Mouse (Mus musculus) CH12.LX (cell line): ENCODE results near the gene Tmem198. TPM values are rescaled to one million over a fixed set of nuclear protein-coding genes. Genes with fewer than 3 reads are reported as not detected.

Experiments
- DNase-seq: peaks from one replicate; pipeline ENCODE4 v3.0.0-alpha.2; 2013; ENCODE audit errors: extremely low read depth
- H3K27ac ChIP-seq: 2 replicates; pipeline ENCODE4 v1.5.1; 2012; ENCODE audit warnings: low read depth, mild to moderate bottlenecking, control low read depth, moderate library complexity; ENCODE audit not compliant: insufficient read depth
- H3K27me3 ChIP-seq: replicated peaks from 2 replicates; pipeline ENCODE3; 2012; ENCODE audit warnings: inconsistent platforms
- H3K36me3 ChIP-seq, 2 experiments: replicated peaks in 1 of 2; 2 replicates each; pipeline versions ENCODE3 to v1.6.1; 2012; ENCODE audit warnings: inconsistent platforms in 1 of 2, low read length in 1 of 2, mild to moderate bottlenecking in 1 of 2, mixed read lengths in 1 of 2, moderate library complexity in 1 of 2; ENCODE audit not compliant: control insufficient read depth in 1 of 2, insufficient read depth in 1 of 2
- H3K4me1 ChIP-seq, 2 experiments: 2 replicates each; pipeline ENCODE4 v1.6.1; 2012; ENCODE audit warnings: inconsistent platforms in 1 of 2, moderate library complexity in 1 of 2; ENCODE audit not compliant: insufficient read depth in 2 of 2, control insufficient read depth in 1 of 2
- H3K4me2 ChIP-seq: 2 replicates; pipeline ENCODE4 v1.6.1; 2012; ENCODE audit warnings: low read depth, mild to moderate bottlenecking, control low read depth; ENCODE audit not compliant: poor library complexity, insufficient read depth, severe bottlenecking
- H3K4me3 ChIP-seq, 3 experiments: fragments of 150-350 bp in 1 of 3; sonication (generic) in 1 of 3; replicated peaks in 1 of 3; 2 replicates each; pipeline versions ENCODE3 to v1.5.1; 2011 to 2012; ENCODE audit warnings: low read depth in 2 of 3, low read length in 2 of 3, mild to moderate bottlenecking in 2 of 3, moderate library complexity in 2 of 3, control low read depth in 1 of 3, improper control_type of control experiment in 1 of 3, inconsistent platforms in 1 of 3, mixed read lengths in 1 of 3; ENCODE audit not compliant: poor library complexity in 1 of 3
- H3K79me2 ChIP-seq: replicated peaks from 2 replicates; pipeline ENCODE4 v1.6.1; 2012; ENCODE audit warnings: mild to moderate bottlenecking, moderate library complexity; ENCODE audit not compliant: control insufficient read depth, poor library complexity, insufficient read depth, severe bottlenecking; ENCODE audit errors: extremely low read depth
- H3K9ac ChIP-seq: 2 replicates; pipeline ENCODE4 v1.6.1; 2012; ENCODE audit warnings: low read depth, mild to moderate bottlenecking, control low read depth, moderate library complexity; ENCODE audit not compliant: insufficient read depth
- H3K9me3 ChIP-seq: replicated peaks from 2 replicates; pipeline ENCODE3; 2012; ENCODE audit warnings: low read length, inconsistent platforms, mixed read lengths
- BHLHE40 ChIP-seq: IDR thresholded peaks from 2 replicates; pipeline ENCODE4 v1.6.1; 2011; ENCODE audit warnings: mild to moderate bottlenecking, low read depth, low read length, improper control_type of control experiment
- CHD2 ChIP-seq: IDR thresholded peaks from 2 replicates; pipeline ENCODE4 v1.6.1; 2011; ENCODE audit warnings: low read length, improper control_type of control experiment
- E2F4 ChIP-seq: IDR thresholded peaks from 2 replicates; pipeline ENCODE4 v1.6.1; 2011; ENCODE audit warnings: low read depth, low read length, improper control_type of control experiment; ENCODE audit not compliant: insufficient replicate concordance
- ELF1 ChIP-seq: IDR thresholded peaks from 2 replicates; pipeline ENCODE4 v1.6.1; 2014; ENCODE audit warnings: low read depth, mild to moderate bottlenecking, inconsistent platforms, low read length, improper control_type of control experiment
- EP300 ChIP-seq: IDR thresholded peaks from 2 replicates; pipeline ENCODE4 v1.6.1; 2011; ENCODE audit warnings: low read length, improper control_type of control experiment
- ETS1 ChIP-seq: conservative IDR thresholded peaks from 2 replicates; pipeline ENCODE4 v1.6.1; 2012; ENCODE audit warnings: low read depth, mild to moderate bottlenecking, inconsistent platforms, low read length, improper control_type of control experiment, moderate library complexity
- IRF4 ChIP-seq: IDR thresholded peaks from 2 replicates; pipeline ENCODE4 v1.6.1; 2014; ENCODE audit warnings: low read depth, mild to moderate bottlenecking, inconsistent platforms, low read length, improper control_type of control experiment
- MAFK ChIP-seq: IDR thresholded peaks from 2 replicates; pipeline ENCODE4 v1.6.1; 2011; ENCODE audit warnings: low read length, improper control_type of control experiment; ENCODE audit not compliant: insufficient replicate concordance
- MAX ChIP-seq: IDR thresholded peaks from 2 replicates; pipeline ENCODE4 v1.6.1; 2011; ENCODE audit warnings: low read length, improper control_type of control experiment
- MXI1 ChIP-seq: IDR thresholded peaks from 2 replicates; pipeline ENCODE4 v1.6.1; 2011; ENCODE audit warnings: mild to moderate bottlenecking, low read depth, low read length, improper control_type of control experiment
- POLR2A ChIP-seq: IDR thresholded peaks from 2 replicates; pipeline ENCODE4 v1.6.1; 2011; ENCODE audit warnings: low read depth, mild to moderate bottlenecking, improper control_type of control experiment, low read length
- POLR2AphosphoS2 ChIP-seq: IDR thresholded peaks from 2 replicates; pipeline ENCODE4 v1.6.1; 2011; ENCODE audit warnings: low read depth, low read length, improper control_type of control experiment
- TCF12 ChIP-seq: IDR thresholded peaks from 2 replicates; pipeline ENCODE4 v1.6.1; 2014; ENCODE audit warnings: low read depth, mild to moderate bottlenecking, inconsistent platforms, low read length, improper control_type of control experiment
- USF1 ChIP-seq: IDR thresholded peaks from 2 replicates; pipeline ENCODE4 v1.6.1; 2014; ENCODE audit warnings: low read depth, mild to moderate bottlenecking, inconsistent platforms, low read length, improper control_type of control experiment
- dilution Hi-C: fragments of 300-500 bp; cut with MboI; formaldehyde crosslinking; loops from 2 replicates; pipeline ENCODE4 v1.14.3; 2020; ENCODE audit warnings: low sequenced_read_pairs; ENCODE audit not compliant: extremely low pct_unique_long_range_greater_than_20kb, extremely low pct_ligation_motif_present
- in situ Hi-C: fragments of 300-500 bp; cut with MboI; formaldehyde crosslinking; loops from 3 replicates; pipeline ENCODE4 v1.14.3; 2019; ENCODE audit warnings: low sequenced_read_pairs, low pct_ligation_motif_present, low pct_unique_long_range_greater_than_20kb, mixed read lengths
- polyA plus RNA-seq: library from polyadenylated mRNA; unstranded; fragments of >175 nt; gene quantifications from 2 replicates; pipeline ENCODE4 v1.2.1, GENCODE M21; 2012; ENCODE audit warnings: low read depth; ENCODE audit not compliant: insufficient read length
- total RNA-seq, 2 experiments: library from RNA; depleted of rRNA; stranded (reverse); fragments of 300-350 nt in 1 of 2; fragments of >200 nt in 1 of 2; gene quantifications; 2 replicates each; pipeline ENCODE4 v1.2.3; 2012 to 2014

The Tmem198 gene
- total and polyA plus RNA-seq, 3 experiments = 0.51 to 1.1 (median 0.80) TPM

GRCm38 (mm10) chr1:75532280-75533172, 53.2 kb downstream of the Tmem198 start:
- dilution Hi-C loops = no loop called here
- peak; percentile 26 for DNase-seq
- no peaks in the 10 kb centered on the region for H3K79me2 ChIP-seq
- no peak overlapping the region for H3K9ac ChIP-seq
- peaks cover 17 to 28% of the 10 kb centered on the region in 2 experiments for H3K4me1 ChIP-seq
- H3K4me3 ChIP-seq = no peak overlapping the region
- TF ChIP-seq USF1 = peak; percentile 22
- no peak for TF ChIP-seq POLR2A
- no peak for TF ChIP-seq MXI1
- TF ChIP-seq ELF1 = peak; percentile 49; the same call in 1 of the 2 replicates
- no peak for TF ChIP-seq ETS1
- peak; percentile 79 for TF ChIP-seq MAX
- TF ChIP-seq EP300 = 0 out of 2 replicates have a peak, but pooled peaks have one; percentile 12
- TF ChIP-seq, all 38 proteins: peak for 4
- Histone ChIP-seq H3K27ac (no peak overlapping the region), H3K9me3 (peaks cover 7% of the 10 kb centered on the region), H3K27me3 (no peaks in the 10 kb centered on the region), H3K4me2 (no peak overlapping the region), H3K36me3 (peaks cover 40 to 97% of the 10 kb centered on the region in 2 experiments)
- in situ Hi-C loops = no loop called here

GRCm38 (mm10) chr1:75533325-75534252, 54.3 kb downstream of the Tmem198 start:
- dilution Hi-C loops (no loop called here), in situ Hi-C loops (no loop called here)
- Histone ChIP-seq H3K4me1 (peaks cover 17 to 28% of the 10 kb centered on the region in 2 experiments), H3K4me3 (no peak overlapping the region), H3K4me2 (no peak overlapping the region), H3K9ac (no peak overlapping the region), H3K79me2 (no peaks in the 10 kb centered on the region), H3K27ac (no peak overlapping the region), H3K9me3 (peaks cover 7% of the 10 kb centered on the region), H3K27me3 (no peaks in the 10 kb centered on the region), H3K36me3 (peaks cover 37 to 89% of the 10 kb centered on the region in 2 experiments)
- peak; percentile 39 for DNase-seq
- TF ChIP-seq BHLHE40 = peak; percentile 52
- no peak for TF ChIP-seq E2F4
- peak; percentile 65 for TF ChIP-seq MAFK
- no peak for TF ChIP-seq CHD2
- no peak for TF ChIP-seq IRF4
- TF ChIP-seq EP300 = peak; percentile 25; the same call in 1 of the 2 replicates
- TF ChIP-seq ETS1 = 0 out of 2 replicates have a peak, but pooled peaks have one; percentile 49
- peak; percentile 46; the same call in 1 of the 2 replicates for TF ChIP-seq TCF12
- TF ChIP-seq POLR2AphosphoS2 = no peak

Other genes with a start within 250 kb of the Tmem198 start
- 0.30 TPM in 1 of 2 replicates, not detected in the other for gene A630095N17Rik, start 247.4 kb upstream of the Tmem198 start, total RNA-seq (2012; rRNA removed)
- 0.74 and 1.4 TPM in 2 replicates for gene A630095N17Rik, start 247.4 kb upstream of the Tmem198 start, total RNA-seq (2014; rRNA removed)
- 0.74 and 0.78 TPM in 2 replicates for gene A630095N17Rik, start 247.4 kb upstream of the Tmem198 start, polyA plus RNA-seq
- 13.8 and 14.7 TPM in 2 replicates for gene Dnajb2, start 243.1 kb upstream of the Tmem198 start, total RNA-seq (2012; rRNA removed)
- 4.6 and 6.8 TPM in 2 replicates for gene Dnajb2, start 243.1 kb upstream of the Tmem198 start, total RNA-seq (2014; rRNA removed)
- 15.2 and 15.3 TPM in 2 replicates for gene Dnajb2, start 243.1 kb upstream of the Tmem198 start, polyA plus RNA-seq
- gene Ptprn, start 215.0 kb upstream of the Tmem198 start, total RNA-seq (2012; rRNA removed) = 0.04 TPM in 1 of 2 replicates, not detected in the other
- not detected in 2 replicates for gene Ptprn, start 215.0 kb upstream of the Tmem198 start, total RNA-seq (2014; rRNA removed)
- 0.16 TPM in 1 of 2 replicates, not detected in the other for gene Ptprn, start 215.0 kb upstream of the Tmem198 start, polyA plus RNA-seq
- not detected in 2 replicates for gene Resp18, start 201.1 kb upstream of the Tmem198 start, total RNA-seq (2012; rRNA removed)
- gene Resp18, start 201.1 kb upstream of the Tmem198 start, total RNA-seq (2014; rRNA removed) = not detected in 2 replicates
- not detected in 2 replicates for gene Resp18, start 201.1 kb upstream of the Tmem198 start, polyA plus RNA-seq
- gene Dnpep, start 161.5 kb upstream of the Tmem198 start, total RNA-seq (2012; rRNA removed) = 67.3 and 73.8 TPM in 2 replicates
- 48.4 and 50.4 TPM in 2 replicates for gene Dnpep, start 161.5 kb upstream of the Tmem198 start, total RNA-seq (2014; rRNA removed)
- 35.0 and 39.8 TPM in 2 replicates for gene Dnpep, start 161.5 kb upstream of the Tmem198 start, polyA plus RNA-seq
- 9.1 and 9.3 TPM in 2 replicates for gene Des, start 119.2 kb upstream of the Tmem198 start, total RNA-seq (2012; rRNA removed)
- gene Des, start 119.2 kb upstream of the Tmem198 start, total RNA-seq (2014; rRNA removed) = 10.0 and 11.7 TPM in 2 replicates
- 18.9 and 20.9 TPM in 2 replicates for gene Des, start 119.2 kb upstream of the Tmem198 start, polyA plus RNA-seq
- 14.2 and 18.8 TPM in 2 replicates for gene Speg, start 104.2 kb upstream of the Tmem198 start, total RNA-seq (2012; rRNA removed)
- gene Speg, start 104.2 kb upstream of the Tmem198 start, total RNA-seq (2014; rRNA removed) = 13.0 and 13.1 TPM in 2 replicates
- gene Speg, start 104.2 kb upstream of the Tmem198 start, polyA plus RNA-seq = 30.7 and 31.7 TPM in 2 replicates
- gene Gmppa, start 43.6 kb upstream of the Tmem198 start, total RNA-seq (2012; rRNA removed) = 139 and 153 TPM in 2 replicates
- 101 and 102 TPM in 2 replicates for gene Gmppa, start 43.6 kb upstream of the Tmem198 start, total RNA-seq (2014; rRNA removed)
- 126 and 131 TPM in 2 replicates for gene Gmppa, start 43.6 kb upstream of the Tmem198 start, polyA plus RNA-seq
- gene Asic4, start 29.1 kb upstream of the Tmem198 start, total RNA-seq (2012; rRNA removed) = not detected in 2 replicates
- not detected in 2 replicates for gene Asic4, start 29.1 kb upstream of the Tmem198 start, total RNA-seq (2014; rRNA removed)
- gene Asic4, start 29.1 kb upstream of the Tmem198 start, polyA plus RNA-seq = not detected in 2 replicates
- gene Chpf, start 225 bp upstream of the Tmem198 start, total RNA-seq (2012; rRNA removed) = 30.4 and 32.6 TPM in 2 replicates
- gene Chpf, start 225 bp upstream of the Tmem198 start, total RNA-seq (2014; rRNA removed) = 14.6 and 14.8 TPM in 2 replicates
- gene Chpf, start 225 bp upstream of the Tmem198 start, polyA plus RNA-seq = 17.5 and 20.6 TPM in 2 replicates
- 0.29 and 0.47 TPM in 2 replicates for gene Obsl1, start 26.9 kb downstream of the Tmem198 start, total RNA-seq (2012; rRNA removed)
- not detected in 2 replicates for gene Obsl1, start 26.9 kb downstream of the Tmem198 start, total RNA-seq (2014; rRNA removed)
- 0.84 and 1.2 TPM in 2 replicates for gene Obsl1, start 26.9 kb downstream of the Tmem198 start, polyA plus RNA-seq
- gene Inha, start 27.5 kb downstream of the Tmem198 start, total RNA-seq (2012; rRNA removed) = not detected in 2 replicates
- not detected in 2 replicates for gene Inha, start 27.5 kb downstream of the Tmem198 start, total RNA-seq (2014; rRNA removed)
- not detected in 2 replicates for gene Inha, start 27.5 kb downstream of the Tmem198 start, polyA plus RNA-seq
- gene Stk11ip, start 42.0 kb downstream of the Tmem198 start, total RNA-seq (2012; rRNA removed) = 16.9 and 17.3 TPM in 2 replicates
- gene Stk11ip, start 42.0 kb downstream of the Tmem198 start, total RNA-seq (2014; rRNA removed) = 11.6 and 16.0 TPM in 2 replicates
- 36.9 and 38.5 TPM in 2 replicates for gene Stk11ip, start 42.0 kb downstream of the Tmem198 start, polyA plus RNA-seq
- gene Slc4a3, start 66.7 kb downstream of the Tmem198 start, total RNA-seq (2012; rRNA removed) = 0.08 and 0.21 TPM in 2 replicates
- 0.03 TPM in 1 of 2 replicates, not detected in the other for gene Slc4a3, start 66.7 kb downstream of the Tmem198 start, total RNA-seq (2014; rRNA removed)
- 0.38 TPM in 1 of 2 replicates, not detected in the other for gene Slc4a3, start 66.7 kb downstream of the Tmem198 start, polyA plus RNA-seq